Mouse (Mus musculus) T-helper 2 cell (primary cell): Measurements from ENCODE around the gene Mapk12.

ENCODE experiments used
- in situ Hi-C: fragments of 300-600 bp; cut with MboI, MseI; formaldehyde crosslinking; loops from one replicate; pipeline ENCODE4 v1.15.1; 2025; ENCODE audit warnings: high pct_unique_total_duplicates

Mapk12 gene

GRCm38 (mm10) chr15:89100823-89101222 lies 39.7 kb downstream of the Mapk12 start:
- in situ Hi-C loops: no loop called here

GRCm38 (mm10) chr15:89098616-89099015 lies 41.9 kb downstream of the Mapk12 start:
- in situ Hi-C loops: no loop called here

GRCm38 (mm10) chr15:89097450-89097849 lies 43.1 kb downstream of the Mapk12 start:
- in situ Hi-C loops: no loop called here

DNA sequence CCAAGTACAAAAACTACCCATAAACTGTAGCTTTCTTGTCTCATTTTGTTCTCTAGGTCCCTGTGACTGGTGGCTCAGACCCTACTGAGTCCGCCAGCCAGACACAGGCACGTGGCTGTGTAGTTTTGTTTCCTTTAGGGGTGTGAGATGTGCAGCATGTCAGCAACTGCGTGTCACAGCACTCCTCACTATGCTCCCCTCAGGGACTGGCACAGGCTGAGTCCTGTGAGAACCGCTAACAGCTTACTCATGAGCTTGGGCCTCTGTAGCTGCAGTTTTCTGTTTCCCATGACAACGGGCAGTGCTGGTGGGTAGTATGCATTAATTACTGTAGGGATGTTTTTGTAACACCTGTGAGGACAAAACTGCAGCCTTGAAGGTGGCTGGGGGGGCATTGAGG lies 48.3 kb downstream of the Mapk12 start:
- in situ Hi-C loops: no loop called here

- in situ Hi-C loops: no loop called here
These were observed 49.8 kb downstream of the Mapk12 start for GRCm38 (mm10) chr15:89090662-89091061.

- in situ Hi-C loops: no loop called here
These were observed 51.1 kb downstream of the Mapk12 start for GRCm38 (mm10) chr15:89089248-89090051.

GRCm38 (mm10) chr15:89088607-89089247 lies 51.8 kb downstream of the Mapk12 start, which contains the start of gene Selenoo:
Gene Selenoo (plus strand): TSS chr15:89089084.
- in situ Hi-C loops: no loop called here

DNA sequence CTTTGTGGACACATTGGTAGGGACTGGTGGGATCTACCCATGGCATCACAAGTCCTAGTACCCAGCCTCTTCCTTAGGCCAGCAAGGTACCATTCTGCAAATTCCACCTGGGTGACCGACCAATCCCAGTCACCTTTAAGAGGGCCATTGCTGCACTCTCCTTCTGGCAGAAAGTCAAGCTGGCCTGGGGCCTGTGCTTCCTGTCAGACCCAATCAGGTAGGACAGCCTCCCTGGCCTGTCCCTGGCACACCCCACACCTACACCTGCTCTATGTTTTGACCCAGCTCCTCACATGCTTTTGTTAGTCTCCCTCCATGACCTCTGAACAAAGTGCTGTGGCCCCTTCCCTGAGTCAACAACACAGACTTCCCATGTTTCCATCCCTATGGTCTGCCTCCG lies 55.7 kb downstream of the Mapk12 start:
- in situ Hi-C loops: no loop called here

GRCm38 (mm10) chr15:89083906-89084305 lies 56.6 kb downstream of the Mapk12 start:
- in situ Hi-C loops: no loop called here
